Mouse (Mus musculus) stomach, embryonic 14.5 days (tissue): ENCODE measurements at regions not wholly inside any gene's neighbourhood (a gene's known extent, or its start where the extent isn't known, plus 50 kb on each side); places are given as distances from the start of the nearest gene placed in this dataset.

Experiments
- ATAC-seq: fragments of 200-750 bp; cut with Nextera tagmentation; 2 replicates; pipeline ENCODE4 v1.8.0; 2017; ENCODE audit warnings: low read depth, moderate TSS enrichment; ENCODE audit not compliant: insufficient number of reproducible peaks, insufficient read depth, low FRiP score
- H3K27ac ChIP-seq: fragments of 300-500 bp; sonication (generic); 2 replicates; pipeline ENCODE4 v1.5.1; 2014; ENCODE audit warnings: mild to moderate bottlenecking, low read length, moderate library complexity, mixed read lengths
- H3K27me3 ChIP-seq: fragments of 300-500 bp; sonication (generic); 2 replicates; pipeline ENCODE4 v1.6.1; 2014; ENCODE audit warnings: low read length, control low read depth, mixed read lengths; ENCODE audit not compliant: control insufficient read depth, insufficient read depth
- H3K36me3 ChIP-seq: fragments of 300-500 bp; sonication (generic); 2 replicates; pipeline ENCODE4 v1.6.1; 2014; ENCODE audit warnings: mild to moderate bottlenecking, control low read depth, low read length, moderate library complexity, mixed read lengths; ENCODE audit not compliant: control insufficient read depth, insufficient read depth
- H3K4me1 ChIP-seq: fragments of 300-500 bp; sonication (generic); 2 replicates; pipeline ENCODE4 v1.6.1; 2014; ENCODE audit warnings: low read length, control low read depth, mixed read lengths; ENCODE audit not compliant: control insufficient read depth, insufficient read depth
- H3K4me2 ChIP-seq: fragments of 300-500 bp; sonication (generic); replicated peaks from 2 replicates; pipeline ENCODE4 v1.6.1; 2014; ENCODE audit warnings: low read depth, low read length, control low read depth
- H3K4me3 ChIP-seq: fragments of 300-500 bp; sonication (generic); 2 replicates; pipeline ENCODE4 v1.5.1; 2014; ENCODE audit warnings: low read depth, low read length, control low read depth
- H3K9ac ChIP-seq: fragments of 300-500 bp; sonication (generic); replicated peaks from 2 replicates; pipeline ENCODE4 v1.6.1; 2014; ENCODE audit warnings: low read depth, mild to moderate bottlenecking, control low read depth, low read length, moderate library complexity, mixed read lengths
- H3K9me3 ChIP-seq: fragments of 300-500 bp; sonication (generic); 2 replicates; pipeline ENCODE4 v1.6.1; 2016; ENCODE audit warnings: low read depth, low read length, control low read depth; ENCODE audit not compliant: control insufficient read depth
- whole genome bisulfite sequencing: fragments of 180-500 bp; shearing (Covaris S2); extraction: QIAGEN DNeasy Blood & Tissue Kit; methylation state at CpG from one replicate; pipeline ENCODE4 v1.1.7; 2014; 5-methylcytosine and 5-hydroxymethylcytosine counted together

DNA sequence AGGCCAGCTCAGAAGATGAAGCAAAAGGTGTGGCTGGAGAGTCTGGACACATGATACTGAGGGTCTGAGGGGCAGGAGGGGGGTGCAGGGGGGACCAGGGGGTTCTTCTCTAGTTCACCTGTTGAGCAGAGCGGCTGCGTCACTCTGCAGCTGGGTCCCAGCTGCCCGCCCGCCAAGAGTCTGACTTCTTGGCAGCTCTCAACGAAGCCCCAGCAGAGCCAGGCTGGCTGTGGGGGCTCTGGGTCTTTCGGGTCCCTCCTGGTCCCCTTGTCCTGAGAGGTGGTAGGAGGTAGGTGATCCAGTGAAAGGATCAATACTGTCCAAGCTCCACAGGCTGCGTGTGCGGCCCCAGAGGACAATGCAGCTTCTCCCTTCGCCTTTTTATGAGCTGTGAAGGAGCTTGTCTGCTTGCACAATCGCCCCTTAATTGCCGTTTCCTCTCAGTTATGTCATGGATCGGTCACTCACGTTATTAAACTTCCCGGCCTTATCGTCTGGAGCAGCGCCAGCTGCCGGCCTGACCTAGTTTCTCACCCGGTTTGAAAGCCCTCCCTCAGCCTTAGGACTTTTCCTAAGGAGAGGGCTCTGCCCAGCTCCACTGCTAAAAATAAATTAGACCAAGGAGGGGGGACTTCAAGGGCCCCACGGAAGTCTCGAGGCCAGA is 98.4 kb upstream of the Ptpn1 start:
- ATAC-seq, result no peak
- Histone ChIP-seq H3K9ac (no peak overlapping the region), H3K27ac (peak overlapping the region; percentile 35; the same call in 1 of the 2 replicates), H3K4me2 (no peak overlapping the region), H3K4me1 (peaks cover 39% of the 10 kb centered on the region), H3K4me3 (no peak overlapping the region), H3K9me3 (no peaks in the 10 kb centered on the region), H3K36me3 (no peaks in the 10 kb centered on the region), H3K27me3 (no peaks in the 10 kb centered on the region)
- 26% methylated on average over 20 of the region's 20 CpGs for WGBS

DNA sequence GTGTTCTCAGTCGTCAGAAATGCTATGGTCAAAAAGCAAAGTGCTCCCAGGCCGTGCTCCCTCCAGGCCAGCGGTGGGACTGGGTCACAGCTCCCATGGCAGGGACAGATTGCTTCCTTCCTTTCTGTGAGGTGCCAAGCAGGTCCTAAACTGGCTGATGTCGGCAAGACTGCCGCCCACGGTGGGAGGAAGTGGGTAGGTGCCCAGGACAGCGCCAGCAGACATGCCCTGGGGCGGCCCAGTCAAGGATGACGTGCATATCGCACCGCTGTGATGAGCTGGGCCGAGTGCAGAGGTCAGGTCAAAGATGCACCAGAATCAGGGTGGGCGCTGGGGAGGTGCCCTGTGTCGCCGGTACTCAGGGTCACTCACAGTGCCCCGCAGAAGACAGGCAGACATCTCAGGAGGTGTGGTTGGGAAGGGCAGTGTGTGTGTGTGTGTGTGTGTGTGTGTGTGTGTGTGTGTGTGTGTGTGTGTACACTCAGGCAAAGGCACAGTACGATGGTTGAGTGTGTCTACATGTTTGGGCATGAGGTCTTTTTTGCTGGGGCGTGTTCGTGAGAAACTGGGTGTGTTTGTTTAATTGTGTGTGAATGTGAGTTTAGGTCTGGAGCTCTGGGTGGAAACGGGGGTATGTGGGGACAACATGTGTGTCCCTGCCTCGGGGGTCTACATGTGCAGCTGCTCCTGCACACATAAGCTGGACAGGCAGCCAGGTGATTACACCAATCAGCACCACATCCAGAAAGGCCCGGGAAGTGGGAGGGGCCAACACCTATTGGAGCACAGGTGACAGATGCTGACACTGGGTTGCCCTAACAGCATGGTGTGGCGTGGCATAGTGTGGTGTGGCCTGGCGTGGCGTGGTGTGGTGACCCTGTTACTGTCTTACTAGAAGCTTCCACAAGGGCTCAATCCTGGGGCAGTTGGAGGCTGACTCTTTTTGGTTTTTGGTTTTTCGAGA is 100.5 kb upstream of the Ptpn1 start:
- H3K9ac ChIP-seq, result no peak overlapping the region
- H3K9me3 ChIP-seq, result no peaks in the 10 kb centered on the region
- ATAC-seq, result no peak
- no peak overlapping the region; the same call in 1 of the 2 replicates for H3K27ac ChIP-seq
- H3K27me3 ChIP-seq, result no peaks in the 10 kb centered on the region
- H3K36me3 ChIP-seq, result no peaks in the 10 kb centered on the region
- 75% methylated on average over 26 of the region's 26 CpGs for WGBS
- no peak overlapping the region for H3K4me3 ChIP-seq
- peaks cover 30% of the 10 kb centered on the region for H3K4me1 ChIP-seq
- H3K4me2 ChIP-seq, result no peak overlapping the region

DNA sequence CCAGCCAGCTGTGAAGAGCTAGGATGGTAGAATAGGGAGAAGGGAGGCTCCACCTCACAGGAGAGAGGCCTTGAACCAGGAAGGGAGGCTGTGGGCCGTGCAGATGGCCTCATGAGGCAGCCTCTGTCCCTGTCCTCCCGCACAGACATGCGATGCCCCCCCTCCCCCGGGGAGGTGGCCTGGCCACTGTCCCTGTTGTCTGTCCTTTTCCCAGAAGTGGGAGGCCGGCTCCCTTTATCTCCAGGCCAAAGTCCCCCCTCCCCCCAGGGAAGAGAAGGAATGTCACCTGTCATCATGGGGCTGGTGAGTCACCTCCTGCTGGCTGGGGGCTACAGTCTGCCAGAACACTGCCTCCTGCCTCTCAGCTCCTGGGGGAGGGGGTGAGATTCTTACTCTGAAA is 103.6 kb upstream of the Ptpn1 start:
- no peak overlapping the region for H3K27ac ChIP-seq
- H3K4me2 ChIP-seq, result no peak overlapping the region
- no peak overlapping the region for H3K4me3 ChIP-seq
- H3K9me3 ChIP-seq, result no peaks in the 10 kb centered on the region
- ATAC-seq, result no peak
- H3K9ac ChIP-seq, result no peak overlapping the region
- no peaks in the 10 kb centered on the region for H3K27me3 ChIP-seq
- 36% methylated on average over 5 of the region's 5 CpGs for WGBS
- H3K36me3 ChIP-seq, result no peaks in the 10 kb centered on the region
- H3K4me1 ChIP-seq, result peaks cover 28% of the 10 kb centered on the region

DNA sequence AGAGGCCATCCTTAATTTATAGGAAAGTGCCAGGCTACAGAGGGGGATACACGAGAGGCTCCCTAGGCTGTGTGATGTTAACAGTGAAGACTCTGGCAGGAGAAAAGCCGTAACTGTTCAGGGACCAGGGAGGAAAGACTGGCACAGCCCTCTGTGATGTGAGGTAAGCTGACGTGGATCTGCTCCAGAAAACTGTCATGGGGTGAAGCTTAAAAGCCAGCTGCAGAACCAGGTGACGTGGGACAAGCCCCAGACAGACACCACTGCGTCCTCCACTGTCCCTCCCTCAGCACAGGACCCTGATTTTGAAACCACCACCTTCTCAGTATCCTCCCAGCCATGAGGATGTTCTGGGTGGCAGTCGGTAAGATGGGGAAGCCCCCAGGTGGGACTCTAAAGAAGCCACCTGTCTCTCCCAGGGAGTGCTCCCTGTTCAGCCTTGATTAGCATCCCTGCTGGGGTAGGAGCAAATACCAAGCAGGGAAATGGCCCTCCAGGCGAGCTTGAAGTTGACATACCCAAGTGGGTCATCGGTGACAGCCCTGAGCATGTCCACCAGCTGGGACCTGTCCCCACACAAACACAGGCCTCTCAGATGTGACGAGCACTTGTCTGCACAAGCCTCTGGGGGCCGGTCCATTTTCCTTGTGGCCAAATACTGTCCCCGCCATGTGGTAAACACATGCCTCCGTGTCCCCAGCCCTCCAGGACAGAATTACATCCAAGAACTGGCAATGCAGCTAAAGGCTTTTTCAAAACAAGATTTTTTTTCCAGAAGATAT is 104.7 kb upstream of the Ptpn1 start:
- ATAC-seq, result no peak
- Histone ChIP-seq H3K4me3 (no peak overlapping the region), H3K4me2 (no peak overlapping the region), H3K36me3 (no peaks in the 10 kb centered on the region), H3K9ac (no peak overlapping the region), H3K4me1 (peaks cover 26% of the 10 kb centered on the region), H3K9me3 (no peaks in the 10 kb centered on the region), H3K27me3 (no peaks in the 10 kb centered on the region), H3K27ac (no peak overlapping the region)
- 49% methylated on average over 12 of the region's 12 CpGs for WGBS

DNA sequence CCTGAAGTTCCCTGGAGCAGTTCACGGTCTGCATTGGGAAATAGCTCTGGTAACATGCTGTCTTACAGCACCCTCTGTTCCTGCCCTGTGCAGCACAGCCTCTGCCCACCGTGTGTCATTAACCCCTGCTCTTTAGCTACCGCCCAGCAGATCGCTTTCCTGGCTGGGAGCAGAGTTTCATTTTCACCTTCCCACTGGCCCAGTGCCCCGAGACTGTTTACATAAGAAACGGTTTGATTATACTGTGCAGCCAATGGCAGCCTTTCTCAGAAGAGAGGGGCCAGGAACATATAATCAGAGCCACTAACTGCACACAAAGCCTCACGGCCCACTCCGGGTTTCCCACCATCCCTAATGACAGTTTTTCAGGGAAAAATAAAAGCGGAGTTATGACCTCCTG is 108.3 kb upstream of the Ptpn1 start:
- no peak overlapping the region for H3K9ac ChIP-seq
- peak overlapping the region; percentile 93 for H3K27ac ChIP-seq
- no peaks in the 10 kb centered on the region for H3K27me3 ChIP-seq
- peak; percentile 73 for ATAC-seq
- no peak overlapping the region for H3K4me3 ChIP-seq
- no peaks in the 10 kb centered on the region for H3K36me3 ChIP-seq
- H3K4me2 ChIP-seq, result no peak overlapping the region
- 11% methylated on average over 9 of the region's 9 CpGs for WGBS
- H3K4me1 ChIP-seq, result peaks cover 33% of the 10 kb centered on the region
- no peaks in the 10 kb centered on the region for H3K9me3 ChIP-seq

DNA sequence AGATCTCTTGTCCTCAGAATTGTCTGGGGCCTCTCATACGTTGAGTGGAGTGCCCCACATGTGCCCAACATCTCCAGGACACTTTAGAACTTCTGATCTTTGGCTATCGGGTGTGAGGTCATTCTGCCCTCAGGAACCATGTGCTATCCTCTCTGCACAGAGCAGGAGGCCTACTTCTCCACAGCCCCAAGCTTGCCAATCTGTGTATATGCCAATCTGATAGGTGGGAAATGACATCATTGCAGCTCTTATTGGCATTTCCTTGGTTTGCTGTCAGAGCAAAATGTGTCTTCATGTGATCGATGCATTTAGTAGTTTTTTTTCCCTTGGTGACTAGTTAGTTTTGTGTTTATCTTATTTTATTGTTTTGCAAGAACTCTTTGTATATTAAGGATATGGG is 108.8 kb upstream of the Ptpn1 start:
- Histone ChIP-seq H3K9ac (no peak overlapping the region), H3K27ac (peak overlapping the region; percentile 93), H3K27me3 (no peaks in the 10 kb centered on the region), H3K4me3 (no peak overlapping the region), H3K9me3 (no peaks in the 10 kb centered on the region), H3K4me2 (no peak overlapping the region), H3K4me1 (peaks cover 33% of the 10 kb centered on the region), H3K36me3 (no peaks in the 10 kb centered on the region)
- 91% methylated on average over 3 of the region's 3 CpGs for WGBS
- no peak for ATAC-seq

DNA sequence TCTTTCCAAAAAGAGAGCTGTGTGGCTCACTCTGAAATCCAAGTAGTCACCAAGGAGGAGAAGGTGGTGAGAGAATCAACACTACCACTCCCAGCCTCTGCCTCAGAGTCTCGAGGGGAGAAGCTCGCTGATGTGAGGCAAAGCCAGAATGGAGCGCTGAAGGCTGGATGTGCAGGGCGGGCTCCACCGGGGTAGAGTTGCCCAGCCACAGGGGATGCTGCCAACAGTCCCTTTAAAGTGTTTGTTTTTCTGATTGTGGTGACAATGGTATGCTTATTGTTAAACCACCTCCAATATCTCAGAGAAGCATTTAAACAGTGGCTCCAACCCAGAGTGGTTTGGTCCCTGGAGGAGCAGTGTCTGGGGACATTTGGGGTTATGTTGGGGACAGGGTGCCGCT is 110.7 kb upstream of the Ptpn1 start:
- WGBS, result 74% methylated on average over 6 of the region's 6 CpGs
- Histone ChIP-seq H3K36me3 (no peaks in the 10 kb centered on the region), H3K4me1 (peaks cover 36% of the 10 kb centered on the region), H3K4me2 (no peak overlapping the region), H3K27me3 (no peaks in the 10 kb centered on the region), H3K4me3 (no peak overlapping the region), H3K27ac (no peak overlapping the region; the same call in 1 of the 2 replicates), H3K9me3 (no peaks in the 10 kb centered on the region), H3K9ac (no peak overlapping the region)
- ATAC-seq, result no peak

DNA sequence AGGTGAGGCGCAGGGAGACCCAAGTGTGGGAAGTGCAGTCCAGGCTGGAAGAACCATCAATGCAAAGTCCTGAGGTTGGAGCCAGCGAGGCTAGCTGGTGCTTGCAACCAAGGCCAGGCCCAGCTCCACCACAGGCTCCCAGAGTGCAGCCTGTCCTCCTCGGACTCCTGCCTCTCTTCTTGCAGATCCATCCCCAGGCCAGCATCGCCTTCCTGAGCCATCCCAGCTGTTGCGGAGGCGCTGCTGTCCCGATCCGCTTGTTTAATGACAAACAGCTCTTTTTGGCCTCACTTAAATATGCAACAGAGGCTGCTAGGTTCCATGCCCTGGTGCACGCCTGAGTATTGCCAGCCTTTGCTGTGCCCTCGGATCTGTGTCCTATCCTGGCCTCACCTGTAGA is 113.1 kb upstream of the Ptpn1 start:
- WGBS, result 47% methylated on average over 10 of the region's 10 CpGs
- ATAC-seq, result peak; percentile 49; the same call in 1 of the 2 replicates
- no peaks in the 10 kb centered on the region for H3K36me3 ChIP-seq
- no peak overlapping the region for H3K9ac ChIP-seq
- peak overlapping the region; percentile 82; the same call in 1 of the 2 replicates for H3K27ac ChIP-seq
- H3K4me1 ChIP-seq, result peaks cover 18% of the 10 kb centered on the region
- no peaks in the 10 kb centered on the region for H3K9me3 ChIP-seq
- no peak overlapping the region for H3K4me3 ChIP-seq
- H3K4me2 ChIP-seq, result no peak overlapping the region
- no peaks in the 10 kb centered on the region for H3K27me3 ChIP-seq
